Mouse (Mus musculus): ENCODE measurements around the gene Gm21680.
"Not testable (repeated sequence)": the region's sequence is repeated elsewhere in the genome, so short reads cannot be mapped to it uniquely, and the experiment has no call there.

Gm21680 gene

DNA sequence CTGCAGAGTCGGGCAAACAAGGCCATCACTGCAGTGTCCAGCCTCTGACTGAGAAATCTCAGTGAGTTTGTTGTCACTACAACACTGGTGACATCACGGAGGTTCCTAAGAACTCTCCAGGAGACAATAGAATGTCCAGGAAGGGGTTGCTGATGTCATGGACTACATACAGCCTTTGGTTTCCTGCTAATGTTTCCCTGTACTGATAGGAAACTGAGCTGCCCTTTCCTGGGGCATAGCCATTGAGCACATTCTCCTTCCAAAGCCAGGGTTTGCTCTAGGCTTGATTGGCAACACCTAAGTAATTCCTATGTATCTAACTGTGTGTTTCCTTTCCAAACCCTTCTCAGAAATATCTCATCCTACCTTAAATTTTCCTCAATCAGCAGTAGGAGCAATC lies at the start of gene Gm21680:
TSS of gene Gm21680 (minus strand) at position 101 of the 400 bp plus-strand sequence.
- DNase-seq (ENCODE audit: low read depth, low spot score) = not testable (repeated sequence)

DNA sequence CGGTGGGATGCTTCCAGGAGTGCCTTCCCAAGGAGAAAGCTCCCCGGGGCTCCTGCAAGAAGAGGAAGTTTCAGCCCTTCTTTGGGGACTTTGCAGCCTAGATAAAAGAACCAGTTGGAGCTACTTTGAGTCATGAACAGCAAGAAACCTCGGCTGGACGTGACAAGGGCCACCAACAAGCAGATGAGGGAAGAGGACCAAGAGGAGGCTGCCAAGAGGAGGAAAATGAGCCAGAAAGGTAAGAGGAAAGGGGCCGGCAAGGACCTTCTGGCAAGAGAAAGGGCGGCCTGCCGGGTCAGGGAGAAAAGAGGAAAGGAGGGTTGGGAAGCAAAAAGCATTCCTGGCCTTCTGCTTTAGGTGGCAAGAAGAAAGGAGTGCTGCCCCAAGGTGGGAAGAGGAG lies 35.2 kb upstream of the Gm21680 start:
- not testable (repeated sequence) for DNase-seq (ENCODE audit: low read depth, low spot score)

DNA sequence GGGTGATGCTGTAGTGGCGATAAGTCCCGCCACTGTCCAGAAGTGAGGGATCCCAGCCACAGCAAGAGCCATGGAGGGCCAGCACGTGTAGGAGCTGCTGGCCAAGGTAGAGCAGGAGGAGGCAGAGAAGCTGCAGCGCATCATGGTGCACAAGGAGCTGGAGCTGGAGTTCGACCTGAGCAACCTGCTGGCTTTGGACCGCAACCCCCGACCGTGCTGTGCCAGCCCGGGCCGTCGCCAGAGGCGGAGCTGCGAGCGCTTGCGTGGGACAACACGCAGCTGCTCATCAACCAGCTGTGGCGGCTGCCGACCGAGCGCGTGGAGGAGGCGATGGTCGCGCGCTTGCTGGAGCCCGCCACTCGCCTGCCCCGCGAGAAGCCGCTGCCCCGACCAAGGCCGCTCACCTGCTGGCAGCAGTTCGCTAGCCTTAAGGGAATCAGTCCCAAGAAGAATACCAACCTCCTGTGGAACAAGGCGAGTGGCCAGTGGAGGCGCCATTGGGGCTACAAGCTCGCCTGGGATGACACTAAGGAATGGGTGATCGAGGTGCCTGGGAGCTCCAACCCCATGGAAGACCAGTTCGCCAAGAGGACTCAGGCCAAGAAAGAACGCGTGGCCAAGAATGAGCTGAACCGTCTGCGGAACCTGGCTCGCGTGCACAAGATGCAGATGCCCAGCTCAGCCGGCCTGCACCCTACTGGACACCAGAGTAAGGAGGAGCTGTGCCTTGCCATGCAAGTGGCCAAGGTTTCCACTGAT lies 34.7 kb upstream of the Gm21680 start:
- DNase-seq (ENCODE audit: low read depth, low spot score) = not testable (repeated sequence)

DNA sequence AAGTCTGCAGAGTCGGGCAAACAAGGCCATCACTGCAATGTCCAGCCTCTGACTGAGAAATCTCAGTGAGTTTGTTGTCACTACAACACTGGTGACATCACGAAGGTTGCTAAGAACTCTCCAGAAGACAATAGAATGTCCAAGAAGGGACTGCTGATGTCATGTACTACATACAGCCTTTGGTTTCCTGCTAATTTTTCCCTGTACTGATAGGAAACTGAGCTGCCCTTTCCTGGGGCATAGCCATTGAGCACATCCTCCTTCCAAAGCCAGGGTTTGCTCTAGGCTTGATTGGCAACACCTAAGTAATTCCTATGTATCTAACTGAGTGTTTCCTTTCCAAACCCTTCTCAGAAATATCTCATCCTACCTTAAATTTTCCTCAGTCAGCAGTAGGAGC lies 32.2 kb upstream of the Gm21680 start, which contains the start of gene Gm1979:
TSS of gene Gm1979 (minus strand) at position 101 of the 400 bp plus-strand sequence.
- DNase-seq (ENCODE audit: low read depth, low spot score) = not testable (repeated sequence)

DNA sequence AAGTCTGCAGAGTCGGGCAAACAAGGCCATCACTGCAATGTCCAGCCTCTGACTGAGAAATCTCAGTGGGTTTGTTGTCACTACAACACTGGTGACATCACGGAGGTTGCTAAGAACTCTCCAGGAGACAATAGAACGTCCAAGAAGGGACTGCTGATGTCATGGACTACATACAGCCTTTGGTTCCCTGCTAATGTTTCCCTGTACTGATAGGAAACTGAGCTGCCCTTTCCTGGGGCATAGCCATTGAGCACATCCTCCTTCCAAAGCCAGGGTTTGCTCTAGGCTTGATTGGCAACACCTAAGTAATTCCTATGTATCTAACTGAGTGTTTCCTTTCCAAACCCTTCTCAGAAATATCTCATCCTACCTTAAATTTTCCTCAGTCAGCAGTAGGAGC lies 16.1 kb upstream of the Gm21680 start, which contains the start of gene Gm21698:
TSS of gene Gm21698 (minus strand) at position 101 of the 400 bp plus-strand sequence.
- DNase-seq (ENCODE audit: low read depth, low spot score) = not testable (repeated sequence)

DNA sequence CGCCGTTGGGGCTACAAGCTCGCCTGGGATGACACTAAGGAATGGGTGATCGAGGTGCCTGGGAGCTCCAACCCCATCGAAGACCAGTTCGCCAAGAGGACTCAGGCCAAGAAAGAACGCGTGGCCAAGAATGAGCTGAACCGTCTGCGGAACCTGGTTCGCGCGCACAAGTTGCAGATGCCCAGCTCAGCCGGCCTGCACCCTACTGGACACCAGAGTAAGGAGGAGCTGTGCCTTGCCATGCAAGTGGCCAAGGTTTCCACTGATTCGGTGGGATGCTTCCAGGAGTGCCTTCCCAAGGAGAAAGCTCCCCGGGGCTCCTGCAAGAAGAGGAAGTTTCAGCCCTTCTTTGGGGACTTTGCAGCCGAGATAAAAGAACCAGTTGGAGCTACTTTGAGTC lies 15.4 kb downstream of the Gm21680 start:
- DNase-seq (ENCODE audit: low read depth, low spot score) = not testable (repeated sequence)

DNA sequence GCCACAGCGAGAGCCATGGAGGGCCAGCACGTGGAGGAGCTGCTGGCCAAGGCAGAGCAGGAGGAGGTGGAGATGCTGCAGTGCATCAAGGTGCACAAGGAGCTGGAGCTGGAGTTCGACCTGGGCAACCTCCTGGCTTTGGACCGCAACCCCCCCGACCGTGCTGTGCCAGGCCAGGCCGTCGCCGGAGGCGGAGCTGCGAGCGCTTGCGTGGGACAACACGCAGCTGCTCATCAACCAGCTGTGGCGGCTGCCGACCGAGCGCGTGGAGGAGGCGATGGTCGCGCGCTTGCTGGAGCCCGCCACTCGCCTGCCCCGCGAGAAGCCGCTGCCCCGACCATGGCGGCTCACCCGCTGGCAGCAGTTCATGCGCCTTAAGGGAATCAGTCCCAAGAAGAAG lies 15.9 kb downstream of the Gm21680 start:
- not testable (repeated sequence) for DNase-seq (ENCODE audit: low read depth, low spot score)

DNA sequence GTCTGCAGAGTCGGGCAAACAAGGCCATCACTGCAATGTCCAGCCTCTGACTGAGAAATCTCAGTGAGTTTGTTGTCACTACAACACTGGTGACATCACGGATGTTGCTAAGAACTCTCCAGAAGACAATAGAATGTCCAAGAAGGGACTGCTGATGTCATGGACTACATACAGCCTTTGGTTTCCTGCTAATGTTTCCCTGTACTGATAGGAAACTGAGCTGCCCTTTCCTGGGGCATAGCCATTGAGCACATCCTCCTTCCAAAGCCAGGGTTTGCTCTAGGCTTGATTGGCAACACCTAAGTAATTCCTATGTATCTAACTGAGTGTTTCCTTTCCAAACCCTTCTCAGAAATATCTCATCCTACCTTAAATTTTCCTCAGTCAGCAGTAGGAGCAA lies 18.1 kb downstream of the Gm21680 start, which contains the start of gene Gm21671:
TSS of gene Gm21671 (minus strand) at position 101 of the 400 bp plus-strand sequence.
- DNase-seq (ENCODE audit: low read depth, low spot score) = not testable (repeated sequence)

DNA sequence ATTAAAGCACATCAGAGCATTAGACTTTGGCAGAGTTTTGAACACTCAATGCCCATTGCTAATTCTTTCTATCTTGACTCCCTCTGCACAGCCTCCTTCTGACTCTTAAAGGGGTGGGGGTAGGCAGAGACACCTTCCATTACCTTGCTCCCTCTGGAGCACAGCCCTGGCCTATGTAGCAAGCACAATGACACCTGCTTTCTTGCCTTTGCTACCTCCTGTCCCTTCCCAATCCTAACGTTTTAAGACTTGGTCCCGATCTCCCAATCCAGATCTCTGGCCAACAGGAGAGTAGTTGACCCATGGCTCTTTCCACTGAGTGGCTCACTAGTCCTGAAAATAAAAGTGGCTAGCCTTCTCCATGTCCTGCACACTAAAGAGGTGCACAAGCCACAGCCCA lies 27.1 kb downstream of the Gm21680 start:
- not testable (repeated sequence) for DNase-seq (ENCODE audit: low read depth, low spot score)

DNA sequence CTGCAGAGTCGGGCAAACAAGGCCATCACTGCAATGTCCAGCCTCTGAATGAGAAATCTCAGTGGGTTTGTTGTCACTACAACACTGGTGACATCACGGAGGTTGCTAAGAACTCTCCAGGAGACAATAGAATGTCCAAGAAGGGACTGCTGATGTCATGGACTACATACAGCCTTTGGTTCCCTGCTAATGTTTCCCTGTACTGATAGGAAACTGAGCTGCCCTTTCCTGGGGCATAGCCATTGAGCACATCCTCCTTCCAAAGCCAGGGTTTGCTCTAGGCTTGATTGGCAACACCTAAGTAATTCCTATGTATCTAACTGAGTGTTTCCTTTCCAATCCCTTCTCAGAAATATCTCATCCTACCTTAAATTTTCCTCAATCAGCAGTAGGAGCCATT lies 30.2 kb downstream of the Gm21680 start, which contains the start of gene Gm21663:
TSS of gene Gm21663 (minus strand) at position 101 of the 400 bp plus-strand sequence.
- DNase-seq (ENCODE audit: low read depth, low spot score) = not testable (repeated sequence)

Measured in c-Kit-negative CD71-positive TER-119-positive erythroid progenitor cells, embryonic 14.5 days (primary cell).